Mouse (Mus musculus) left cerebral cortex, postnatal 10 days (tissue): ENCODE results near the gene Ppp1r35. TPM values are rescaled to one million over a fixed set of nuclear protein-coding genes. Genes with fewer than 3 reads are reported as not detected.

Experiments used
- DNase-seq, 2 experiments: peaks; one replicate each; pipeline ENCODE4 v3.0.0; 2021 to 2022; ENCODE audit warnings: low spot score in 2 of 2, mixed read lengths in 1 of 2; ENCODE audit errors: extremely low spot score in 1 of 2
- intact Hi-C: fragments of 180-260 bp; cut with DNase I; formaldehyde crosslinking; loops from one replicate; pipeline ENCODE4 v1.15.1; 2025
- total RNA-seq, 2 experiments: library from RNA; stranded (reverse); gene quantifications; 2 replicates each; pipeline ENCODE4 v1.2.3; 2021

Gene Ppp1r35
- 10 to 100 TPM; 28.0 to 28.7 TPM for total RNA-seq

- intact Hi-C loops, result no loop called here
Observed at GRCm38 (mm10) chr5:137778635-137779034, at the start of gene Ppp1r35. Gene Ppp1r35, plus strand, starts transcription at chr5:137778849.

GRCm38 (mm10) chr5:137733638-137734288 lies 44.9 kb upstream of the Ppp1r35 start:
- DNase-seq, result peak in 1 of 2 experiments; percentile 40
- intact Hi-C loops, result no loop called here

More at GRCm38 (mm10) chr5:137778635-137779034, at the start of gene Ppp1r35:
- DNase-seq, result peak; percentile 95 to 97

GRCm38 (mm10) chr5:137734289-137735061 lies 44.2 kb upstream of the Ppp1r35 start:
- DNase-seq, result peak; percentile 87 to 93
- intact Hi-C loops, result loop anchor here (5.0 kb wide), 1 partner anchor 52 kb away; the partner anchor contains the start of gene Agfg2

- intact Hi-C loops, result loop anchor here (5.0 kb wide), 1 partner anchor 55 kb away; the partner anchor contains the start of gene Agfg2
- peak in 1 of 2 experiments; percentile 74 for DNase-seq
Observed at GRCm38 (mm10) chr5:137737400-137737940, 41.2 kb upstream of the Ppp1r35 start.

- intact Hi-C loops, result loop anchor here (5.0 kb wide), 1 partner anchor 56 kb away; the partner anchor contains the start of gene Agfg2
- no peak for DNase-seq
Observed at GRCm38 (mm10) chr5:137738516-137738915, 40.1 kb upstream of the Ppp1r35 start.

GRCm38 (mm10) chr5:137739471-137739870 lies 39.2 kb upstream of the Ppp1r35 start:
- no peak for DNase-seq
- intact Hi-C loops, result loop anchor here (5.0 kb wide), 1 partner anchor 57 kb away; the partner anchor contains the start of gene Agfg2

GRCm38 (mm10) chr5:137740506-137740905 lies 38.1 kb upstream of the Ppp1r35 start:
- DNase-seq, result no peak
- intact Hi-C loops, result no loop called here

- intact Hi-C loops, result no loop called here
- peak; percentile 73 to 85 for DNase-seq
Observed at GRCm38 (mm10) chr5:137741023-137741931, 37.4 kb upstream of the Ppp1r35 start, which contains the start of gene Nyap1. Gene Nyap1, minus strand, starts transcription at chr5:137741607.

GRCm38 (mm10) chr5:137742048-137742447 lies 36.6 kb upstream of the Ppp1r35 start:
- intact Hi-C loops, result no loop called here
- no peak for DNase-seq

- intact Hi-C loops, result no loop called here
- no peak for DNase-seq
Observed at GRCm38 (mm10) chr5:137742836-137743235, 35.8 kb upstream of the Ppp1r35 start.

- intact Hi-C loops, result no loop called here
- DNase-seq, result no peak
Observed at GRCm38 (mm10) chr5:137744197-137744596, 34.5 kb upstream of the Ppp1r35 start.

GRCm38 (mm10) chr5:137745214-137746171 lies 33.2 kb upstream of the Ppp1r35 start, which contains the start of gene Tsc22d4:
Gene Tsc22d4, plus strand, starts transcription at chr5:137745730.
- intact Hi-C loops, result no loop called here
- DNase-seq, result peak; percentile 87 to 93

- intact Hi-C loops, result no loop called here
- DNase-seq, result peak in 1 of 2 experiments; percentile 85
Observed at GRCm38 (mm10) chr5:137746282-137746850, 32.3 kb upstream of the Ppp1r35 start.

GRCm38 (mm10) chr5:137746851-137747325 lies 31.8 kb upstream of the Ppp1r35 start:
- intact Hi-C loops, result no loop called here
- DNase-seq, result peak in 1 of 2 experiments; percentile 57

GRCm38 (mm10) chr5:137747326-137747961 lies 31.2 kb upstream of the Ppp1r35 start:
- intact Hi-C loops, result no loop called here

GRCm38 (mm10) chr5:137748130-137748770 lies 30.4 kb upstream of the Ppp1r35 start:
- intact Hi-C loops, result no loop called here
- DNase-seq, result peak in 1 of 2 experiments; percentile 57

More at GRCm38 (mm10) chr5:137747326-137747961, 31.2 kb upstream of the Ppp1r35 start:
- DNase-seq, result peak in 1 of 2 experiments; percentile 77
